Mouse (Mus musculus) cerebral cortex, adult 2 months (tissue): ENCODE data around the gene Atf1.

ENCODE experiments used
- WGBS: fragments of 180-500 bp; shearing (Covaris S2); methylation state at CpG from one replicate; pipeline ENCODE4 v1.1.7; 2018; 5-methylcytosine and 5-hydroxymethylcytosine counted together

Atf1 gene

DNA sequence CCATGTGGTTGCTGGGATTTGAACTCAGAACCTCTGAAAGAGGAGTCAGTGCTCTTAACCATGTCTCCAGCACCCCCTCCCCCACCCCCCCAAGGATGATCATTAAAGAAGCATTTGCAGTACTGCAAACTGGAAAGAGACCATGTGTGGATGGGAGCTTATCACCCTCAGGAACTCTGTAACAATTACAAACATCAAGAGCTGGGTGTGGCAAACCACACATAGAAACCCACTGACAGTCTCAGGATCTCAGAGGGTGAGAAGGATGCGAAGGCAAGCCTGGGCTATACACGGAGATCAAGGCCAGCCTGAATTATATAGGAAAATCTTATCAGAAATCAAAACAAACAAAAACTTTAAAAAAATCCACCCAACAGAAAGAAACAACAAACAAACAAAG, 78.6 kb downstream of the Atf1 start:
- WGBS = 85% methylated on average over 2 of the region's 2 CpGs

DNA sequence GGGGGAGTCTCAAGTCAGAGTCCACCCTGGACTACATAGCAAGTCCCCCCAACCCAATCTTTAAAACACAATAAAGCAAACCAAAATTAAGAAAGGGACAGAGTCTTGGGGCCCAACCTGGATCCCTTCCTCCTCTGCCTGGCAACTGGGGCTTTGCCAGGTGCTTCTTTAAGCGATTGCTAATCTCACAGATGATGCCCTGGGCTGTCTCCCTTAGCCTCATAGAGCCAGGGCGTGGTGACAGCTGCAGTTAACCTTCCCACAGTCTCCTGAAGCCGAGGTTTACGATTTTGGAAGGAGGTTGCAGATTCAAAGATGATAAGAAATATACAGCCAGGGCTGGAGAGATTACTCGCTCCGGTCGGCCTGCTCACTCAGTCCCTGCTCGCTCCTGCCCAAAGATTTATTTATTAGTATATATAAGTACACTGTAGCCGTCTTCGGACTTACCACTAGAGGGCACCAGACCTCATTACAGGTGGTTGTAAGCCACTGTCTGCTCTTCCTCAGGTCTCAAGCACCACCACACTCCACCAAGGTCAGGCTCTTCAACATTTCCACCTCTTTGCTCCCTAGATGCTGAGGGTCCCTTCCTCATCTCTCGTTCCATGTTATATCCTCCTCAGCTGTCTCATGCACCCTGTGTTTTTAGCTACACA, 79.9 kb downstream of the Atf1 start:
- WGBS = 43% methylated on average over 11 of the region's 11 CpGs
